Mouse (Mus musculus): Measurements from ENCODE around the gene Aunip. TPM values are rescaled to one million over a fixed set of nuclear protein-coding genes. Genes with fewer than 3 reads are reported as not detected.
"Not testable (repeated sequence)": the region's sequence is repeated elsewhere in the genome, so short reads cannot be mapped to it uniquely, and the experiment has no call there.

The Aunip gene
- polyA plus RNA-seq, 1 experiment from 2014 or later, result 18.7 TPM

DNA sequence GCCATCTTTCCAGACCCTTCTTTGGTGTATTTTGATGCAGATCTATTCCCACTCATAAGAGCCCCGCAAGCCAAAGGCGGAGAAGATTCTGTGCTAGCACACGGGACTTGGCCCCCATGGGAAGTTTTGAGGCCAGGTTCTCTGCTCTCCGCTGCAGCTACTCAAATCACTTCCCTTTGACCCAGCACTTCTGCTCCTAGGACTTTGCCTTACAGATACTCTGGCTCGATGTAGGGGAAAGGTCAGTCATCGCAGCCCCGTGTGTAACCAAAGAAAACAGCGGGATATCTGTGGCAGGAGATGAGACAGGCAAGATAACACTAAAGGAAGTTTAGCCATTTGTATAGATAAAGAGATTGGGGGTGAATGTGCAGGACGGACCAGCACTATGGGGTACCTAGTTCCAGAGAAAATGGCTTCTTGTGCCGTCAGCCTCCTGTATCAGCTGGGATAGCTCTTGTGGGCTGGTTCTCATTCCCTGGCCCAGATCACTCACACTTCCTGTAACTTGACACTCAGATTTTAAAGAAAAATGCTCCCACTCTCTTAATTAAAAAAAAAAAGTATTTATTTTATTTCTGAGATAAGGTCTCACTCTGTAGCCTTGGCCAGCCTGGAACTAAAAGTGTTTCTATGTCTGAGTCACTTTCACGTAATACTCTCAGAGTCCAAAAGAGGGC is 20.7 kb upstream of the Aunip start:
- WGBS, result 62% methylated on average over 11 of the region's 11 CpGs
- H3K27me3 ChIP-seq, result no peaks in the 10 kb centered on the region
- peaks cover 23% of the 10 kb centered on the region for H3K4me1 ChIP-seq
- H3K4me2 ChIP-seq, result no peak overlapping the region
- H3K9ac ChIP-seq, result no peak overlapping the region
- no peak overlapping the region for H3K4me3 ChIP-seq
- H3K36me3 ChIP-seq, result no peaks in the 10 kb centered on the region
- H3K27ac ChIP-seq, result no peak overlapping the region
- no peaks in the 10 kb centered on the region for H3K9me3 ChIP-seq
- no peak for ATAC-seq (ENCODE audit: borderline replicate concordance, extremely low read depth, low FRiP score, low TSS enrichment)

DNA sequence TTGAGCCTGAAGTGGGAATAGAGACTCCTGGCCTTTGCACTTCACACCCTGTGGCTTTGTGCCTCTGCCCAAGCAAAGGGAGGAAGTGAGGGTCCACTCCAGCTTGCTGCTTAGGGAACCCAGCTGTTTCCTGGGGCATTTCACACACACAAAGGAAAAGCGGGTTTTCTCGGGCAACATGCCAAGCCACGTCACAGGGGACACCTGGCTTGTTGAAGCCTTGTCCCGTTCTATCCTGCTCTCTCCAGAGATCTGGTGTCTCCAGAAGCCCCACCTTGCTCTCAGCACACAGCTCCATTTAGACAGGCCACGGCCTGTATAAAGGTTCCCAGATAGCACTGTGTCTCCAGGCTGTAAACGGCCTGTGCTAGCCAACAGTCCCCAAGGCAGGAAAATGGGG is 19.1 kb upstream of the Aunip start:
- Histone ChIP-seq H3K36me3 (no peaks in the 10 kb centered on the region), H3K27me3 (no peaks in the 10 kb centered on the region), H3K27ac (no peak overlapping the region), H3K4me1 (peaks cover 39% of the 10 kb centered on the region), H3K4me3 (no peak overlapping the region), H3K9me3 (no peaks in the 10 kb centered on the region), H3K4me2 (no peak overlapping the region), H3K9ac (no peak overlapping the region)
- no peak for ATAC-seq (ENCODE audit: borderline replicate concordance, extremely low read depth, low FRiP score, low TSS enrichment)
- WGBS, result 44% methylated on average over 6 of the region's 6 CpGs

DNA sequence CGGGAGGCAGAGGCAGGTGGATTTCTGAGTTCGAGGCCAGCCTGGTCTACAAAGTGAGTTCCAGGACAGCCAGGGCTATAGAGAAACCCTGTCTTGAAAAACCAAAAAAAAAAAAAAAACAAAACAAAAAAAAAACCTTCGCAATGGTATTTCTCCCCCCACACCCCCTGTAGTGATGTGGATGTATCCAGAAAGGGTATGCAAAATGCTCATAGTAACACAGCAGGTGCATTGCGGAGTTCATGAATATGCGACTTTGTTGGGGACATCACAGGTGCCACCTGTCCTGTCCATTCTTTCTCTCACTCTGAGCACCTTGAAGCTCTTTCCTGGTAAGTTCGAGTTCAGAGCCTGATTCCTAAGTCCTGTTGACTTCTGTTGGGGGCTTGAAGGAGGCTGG is 16.6 kb upstream of the Aunip start:
- not testable (repeated sequence) for ATAC-seq (ENCODE audit: borderline replicate concordance, extremely low read depth, low FRiP score, low TSS enrichment); H3K27ac ChIP-seq
- 87% methylated on average over 6 of the region's 6 CpGs for WGBS

DNA sequence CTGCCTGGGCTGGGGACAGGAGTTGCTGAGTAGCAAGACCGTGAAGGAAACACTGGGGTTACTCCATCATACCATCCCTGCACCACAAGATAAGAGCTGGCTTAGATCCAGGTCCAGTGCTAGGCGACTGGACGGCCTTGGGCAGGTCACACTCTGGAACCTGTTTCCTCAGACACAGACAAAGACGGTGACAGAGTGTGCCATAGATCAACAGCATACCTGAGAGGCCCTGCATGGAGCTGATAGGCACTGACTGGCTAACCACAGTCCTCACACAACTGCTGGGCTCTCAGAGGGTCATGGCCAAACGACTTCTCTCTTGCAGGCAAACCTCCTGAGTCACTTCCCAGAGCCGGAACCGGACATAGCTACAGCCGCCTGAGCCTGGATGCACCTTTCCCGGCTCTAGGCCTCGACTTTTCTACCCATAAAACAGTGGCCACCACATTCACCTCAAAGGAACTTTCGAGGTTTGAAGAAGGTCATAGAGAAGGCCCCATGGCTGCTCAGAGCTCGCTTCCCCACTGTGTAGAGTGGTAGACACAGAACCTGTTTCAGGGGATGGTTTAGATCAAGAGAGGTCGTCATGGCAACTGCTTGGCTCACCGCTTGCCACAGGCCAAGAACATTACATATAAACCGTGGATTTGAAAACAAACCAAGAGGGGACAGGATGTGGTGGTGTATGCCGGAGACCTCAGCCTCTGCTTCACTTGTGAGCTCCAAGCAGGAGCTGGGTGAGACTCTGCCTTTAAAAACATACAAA is 15.8 kb upstream of the Aunip start:
- no peak for ATAC-seq (ENCODE audit: borderline replicate concordance, extremely low read depth, low FRiP score, low TSS enrichment)

More for the DNA sequence above, 16.6 kb upstream of the Aunip start:
- H3K4me1 ChIP-seq, result peaks cover 44% of the 10 kb centered on the region
- H3K27me3 ChIP-seq, H3K4me2 ChIP-seq, H3K9ac ChIP-seq, H3K9me3 ChIP-seq, H3K36me3 ChIP-seq, H3K4me3 ChIP-seq: not testable (repeated sequence)

DNA sequence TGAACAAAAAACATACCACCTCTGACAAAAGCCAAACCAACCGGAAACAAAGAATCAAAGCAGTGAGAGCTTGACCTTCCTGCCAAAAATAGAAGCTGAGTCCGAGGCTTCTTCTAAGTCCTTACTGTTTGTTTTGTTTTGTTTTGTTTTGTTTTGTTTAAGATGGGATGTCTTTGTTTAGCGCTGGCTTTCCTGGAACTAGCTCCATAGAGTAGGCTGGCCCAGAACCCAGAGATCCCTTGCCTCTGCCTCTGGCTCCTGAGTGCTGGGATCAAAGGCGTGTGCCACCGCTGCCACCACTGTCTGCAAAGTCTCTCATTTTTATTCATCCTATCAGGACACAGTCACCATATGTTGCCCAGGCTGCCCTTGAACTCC is 15.3 kb upstream of the Aunip start:
- Histone ChIP-seq H3K4me1 (peaks cover 40% of the 10 kb centered on the region), H3K9ac (no peak overlapping the region), H3K27ac (peak overlapping the region; percentile 26; the same call in 1 of the 2 replicates), H3K36me3 (no peaks in the 10 kb centered on the region), H3K9me3 (no peaks in the 10 kb centered on the region), H3K4me3 (no peak overlapping the region), H3K27me3 (no peaks in the 10 kb centered on the region), H3K4me2 (no peak overlapping the region)
- 57% methylated on average over 5 of the region's 5 CpGs for WGBS
- no peak for ATAC-seq (ENCODE audit: borderline replicate concordance, extremely low read depth, low FRiP score, low TSS enrichment)

More for the DNA sequence above, 15.8 kb upstream of the Aunip start:
- H3K27me3 ChIP-seq, result no peaks in the 10 kb centered on the region
- H3K9me3 ChIP-seq, result no peaks in the 10 kb centered on the region
- H3K27ac ChIP-seq, result peak overlapping the region; percentile 26; the same call in 1 of the 2 replicates
- H3K4me2 ChIP-seq, result no peak overlapping the region
- no peaks in the 10 kb centered on the region for H3K36me3 ChIP-seq
- H3K4me1 ChIP-seq, result peaks cover 43% of the 10 kb centered on the region
- no peak overlapping the region for H3K9ac ChIP-seq
- WGBS, result 50% methylated on average over 16 of the region's 16 CpGs
- no peak overlapping the region for H3K4me3 ChIP-seq

DNA sequence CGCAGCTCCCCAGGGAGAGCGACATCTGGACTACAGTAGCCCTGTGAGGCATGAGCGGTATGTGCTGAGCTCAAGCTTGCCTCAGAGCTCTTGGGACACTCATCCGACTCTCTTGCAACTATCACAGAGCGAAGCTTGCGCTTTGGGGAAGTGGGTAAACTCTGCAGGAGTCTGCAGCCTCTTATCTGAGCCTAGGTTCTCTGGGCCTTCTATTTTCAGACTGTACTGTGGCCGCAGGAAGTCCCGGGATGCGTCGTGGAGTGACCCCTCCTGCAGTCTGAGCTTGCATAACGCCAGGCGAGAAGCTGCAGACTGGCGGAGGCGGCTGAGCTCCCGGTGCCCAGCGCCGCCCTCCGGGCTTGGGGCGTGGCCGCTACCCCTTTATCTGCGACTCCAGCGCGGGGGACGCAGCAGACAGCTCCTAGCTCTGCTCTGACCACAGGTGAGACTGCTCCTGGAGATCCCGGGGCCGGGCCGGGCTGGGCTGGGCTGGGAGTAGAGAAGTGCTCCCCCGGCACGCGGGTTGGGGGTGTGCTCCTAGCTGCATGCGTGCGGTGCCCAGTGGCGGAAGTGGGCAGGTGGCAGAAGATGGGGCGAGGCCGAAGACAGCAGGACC is 14.1 kb upstream of the Aunip start, which contains the start of gene Paqr7:
TSS of gene Paqr7 (plus strand) at position 103 of the 616 bp plus-strand sequence.
- WGBS, result 3% methylated on average over 35 of the region's 35 CpGs
- Histone ChIP-seq H3K9me3 (no peaks in the 10 kb centered on the region), H3K27me3 (no peaks in the 10 kb centered on the region), H3K4me2 (peak within 1 kb of the TSS; percentile 99), H3K4me1 (peaks cover 40% of the 10 kb centered on the region), H3K36me3 (no peaks in the 10 kb centered on the region), H3K4me3 (peak within 1 kb of the TSS; percentile 57), H3K9ac (peak within 1 kb of the TSS; percentile 49), H3K27ac (peak within 1 kb of the TSS; percentile 73)
- peak; percentile 71 for ATAC-seq (ENCODE audit: borderline replicate concordance, extremely low read depth, low FRiP score, low TSS enrichment)

DNA sequence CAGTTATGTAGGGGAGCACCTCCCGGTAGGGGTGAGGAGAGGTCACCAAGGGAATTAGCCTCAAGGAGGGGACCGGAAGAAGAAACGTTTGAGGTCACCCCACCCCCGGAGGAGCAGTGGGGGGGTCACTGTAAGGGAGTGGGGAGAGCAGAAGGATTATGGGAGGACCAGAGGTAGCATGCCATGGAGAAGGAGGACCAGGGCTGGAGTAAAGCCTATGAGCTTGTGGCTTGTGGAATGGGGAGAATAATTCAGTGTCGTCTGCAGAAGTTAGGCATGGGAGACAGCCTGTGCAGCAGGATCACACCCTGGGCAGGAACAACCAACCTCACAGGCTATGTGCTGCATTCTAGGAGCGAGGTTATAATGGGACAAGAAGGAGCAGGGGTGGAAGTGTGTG is 13.6 kb upstream of the Aunip start:
- Histone ChIP-seq H3K9ac (peak overlapping the region; percentile 49), H3K4me1 (peaks cover 40% of the 10 kb centered on the region), H3K27me3 (no peaks in the 10 kb centered on the region), H3K9me3 (no peaks in the 10 kb centered on the region), H3K36me3 (no peaks in the 10 kb centered on the region), H3K4me3 (peak overlapping the region; percentile 57), H3K27ac (no peak overlapping the region), H3K4me2 (peak overlapping the region; percentile 99)
- no peak; the same call in 1 of the 2 replicates for ATAC-seq (ENCODE audit: borderline replicate concordance, extremely low read depth, low FRiP score, low TSS enrichment)
- 11% methylated on average over 6 of the region's 6 CpGs for WGBS

DNA sequence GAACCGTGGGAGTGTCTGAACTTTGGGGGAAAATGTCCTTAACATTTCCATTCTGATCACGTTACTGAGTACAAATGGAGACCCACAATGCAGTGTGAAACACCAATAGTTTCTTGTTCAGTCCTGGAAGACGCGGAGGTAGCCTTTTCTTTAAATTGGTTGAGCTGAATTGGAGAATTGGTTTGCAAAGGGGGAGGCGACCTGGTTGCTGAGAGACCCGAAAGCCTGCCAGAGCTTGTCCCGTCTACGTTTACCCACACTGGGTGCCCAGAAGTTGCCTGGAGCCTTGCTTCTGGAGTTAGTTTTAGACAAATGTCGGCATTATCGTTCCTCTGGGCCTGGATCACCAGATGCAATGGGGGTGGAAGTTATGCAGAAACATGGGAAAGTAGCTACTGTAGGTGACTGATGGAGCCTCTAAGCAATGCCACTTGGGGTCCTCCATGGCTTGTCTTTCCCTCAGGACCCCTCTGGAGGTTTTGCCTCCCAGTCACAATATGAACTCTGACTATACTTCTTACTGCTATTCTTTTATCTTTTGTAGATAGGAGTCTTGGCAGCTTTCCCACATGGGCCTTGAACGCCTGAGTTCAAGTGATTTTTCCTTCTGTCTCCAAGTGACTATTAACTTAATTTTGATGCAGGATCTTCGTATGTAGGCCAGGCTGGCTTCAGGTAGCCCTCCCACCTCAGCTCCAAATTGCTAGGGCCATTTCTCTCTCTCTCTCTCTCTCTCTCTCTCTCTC is 12.6 kb upstream of the Aunip start:
- H3K4me3 ChIP-seq, result no peak overlapping the region
- ATAC-seq (ENCODE audit: borderline replicate concordance, extremely low read depth, low FRiP score, low TSS enrichment), result no peak
- H3K36me3 ChIP-seq, result no peaks in the 10 kb centered on the region
- peaks cover 40% of the 10 kb centered on the region for H3K4me1 ChIP-seq
- H3K27me3 ChIP-seq, result no peaks in the 10 kb centered on the region
- no peaks in the 10 kb centered on the region for H3K9me3 ChIP-seq
- 0 out of 2 replicates have a peak overlapping the region, but pooled peaks have one; percentile 99 for H3K4me2 ChIP-seq
- no peak overlapping the region for H3K9ac ChIP-seq
- H3K27ac ChIP-seq, result no peak overlapping the region
- 62% methylated on average over 12 of the region's 12 CpGs for WGBS

DNA sequence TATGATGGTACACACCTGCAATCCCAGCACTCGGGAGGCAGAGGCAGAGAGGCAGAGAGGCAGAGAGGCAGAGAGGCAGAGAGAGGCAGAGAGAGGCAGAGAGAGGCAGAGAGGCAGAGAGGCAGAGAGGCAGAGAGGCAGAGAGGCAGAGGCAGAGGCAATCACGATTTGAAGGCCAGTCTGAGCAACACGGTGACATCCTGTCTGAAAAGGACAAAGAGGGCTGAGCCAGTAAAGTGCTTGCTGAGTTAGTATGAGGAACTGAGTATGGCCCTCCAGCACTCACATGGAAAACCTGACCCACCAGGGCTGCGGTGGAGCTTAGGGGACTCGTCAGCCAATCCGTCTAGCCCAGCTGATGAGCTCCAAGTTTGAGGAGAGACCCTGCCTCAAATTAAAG is 11.8 kb upstream of the Aunip start:
- H3K9me3 ChIP-seq; ATAC-seq (ENCODE audit: borderline replicate concordance, extremely low read depth, low FRiP score, low TSS enrichment); H3K9ac ChIP-seq; H3K27me3 ChIP-seq; H3K27ac ChIP-seq; H3K4me3 ChIP-seq; H3K36me3 ChIP-seq; H3K4me2 ChIP-seq: not testable (repeated sequence)
- WGBS, result 68% methylated on average over 6 of the region's 6 CpGs
- H3K4me1 ChIP-seq, result peaks cover 40% of the 10 kb centered on the region

DNA sequence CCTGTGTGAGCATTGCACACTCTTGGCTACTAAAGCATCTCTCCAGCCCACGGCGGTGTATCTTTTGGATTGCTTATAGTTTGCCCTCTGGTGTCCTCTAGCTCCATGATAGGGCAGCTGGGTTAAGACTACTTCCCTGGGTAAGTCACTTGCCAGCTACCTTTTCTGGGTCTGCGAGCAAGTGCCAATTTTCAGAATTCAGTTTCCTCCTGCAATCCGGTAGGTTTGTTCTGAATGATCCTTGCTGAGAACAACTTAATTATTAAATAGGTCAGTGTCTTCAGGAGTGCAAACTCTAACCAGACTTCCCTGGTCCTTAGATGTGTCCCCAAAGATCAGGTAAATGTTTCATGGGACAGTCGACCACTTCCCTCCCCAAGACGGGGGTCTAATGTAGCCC is 9.7 kb upstream of the Aunip start:
- Histone ChIP-seq H3K36me3 (no peaks in the 10 kb centered on the region), H3K9ac (no peak overlapping the region), H3K4me3 (no peak overlapping the region), H3K4me2 (no peak overlapping the region), H3K27ac (no peak overlapping the region), H3K27me3 (no peaks in the 10 kb centered on the region), H3K4me1 (peaks cover 22% of the 10 kb centered on the region), H3K9me3 (no peaks in the 10 kb centered on the region)
- ATAC-seq (ENCODE audit: borderline replicate concordance, extremely low read depth, low FRiP score, low TSS enrichment), result no peak
- WGBS, result 90% methylated on average over 6 of the region's 6 CpGs

DNA sequence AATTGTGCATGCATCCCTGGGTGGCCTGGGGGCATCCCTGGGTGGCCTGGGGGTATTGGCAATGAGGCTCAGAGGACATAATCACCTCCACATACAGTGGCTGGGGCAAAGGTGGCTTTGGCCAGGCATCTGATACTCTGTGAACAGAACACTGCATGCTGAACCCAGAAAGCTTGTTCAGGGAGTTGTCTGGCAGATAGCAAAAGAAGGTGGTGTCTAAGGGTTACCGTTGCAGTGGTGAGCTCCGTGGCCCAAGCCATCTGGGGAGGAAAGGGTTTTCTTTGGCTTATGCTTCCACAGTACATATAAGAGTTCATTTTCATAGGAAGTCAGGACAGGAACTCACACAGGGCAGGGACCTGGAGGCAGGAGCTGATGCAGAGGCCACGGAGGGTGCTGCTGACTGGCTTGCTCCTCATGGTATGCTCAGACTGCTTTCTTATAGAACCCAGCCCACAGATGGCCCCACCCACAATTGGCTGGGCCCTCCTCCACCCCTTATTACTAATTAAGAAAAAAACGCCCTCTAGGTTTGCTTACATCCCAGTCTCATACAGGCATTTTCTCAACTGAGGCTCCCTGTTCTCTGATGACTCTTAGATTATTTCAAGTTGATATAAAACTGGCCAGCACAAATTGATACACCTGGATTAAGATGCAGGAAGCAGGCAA is 7.0 kb upstream of the Aunip start:
- Histone ChIP-seq H3K4me1 (no peaks in the 10 kb centered on the region), H3K27ac (no peak overlapping the region), H3K4me2 (no peak overlapping the region), H3K9me3 (no peaks in the 10 kb centered on the region), H3K27me3 (no peaks in the 10 kb centered on the region), H3K4me3 (no peak overlapping the region), H3K9ac (no peak overlapping the region), H3K36me3 (no peaks in the 10 kb centered on the region)
- WGBS, result 65% methylated on average over 4 of the region's 4 CpGs
- no peak for ATAC-seq (ENCODE audit: borderline replicate concordance, extremely low read depth, low FRiP score, low TSS enrichment)
